Mouse (Mus musculus): Measurements from ENCODE around the gene Stk19. TPM values are rescaled to one million over a fixed set of nuclear protein-coding genes. Genes with fewer than 3 reads are reported as not detected.

The Stk19 gene
- 30.7 and 31.2 TPM in 2 replicates for polyA plus RNA-seq (2015; fragmentation: Nextera tagmentation; extraction: Ambion mirVana)

- Histone ChIP-seq H3K9me3 (ENCODE audit: control insufficient read depth, low read length) (no peaks in the 10 kb centered on the region), H3K27me3 (ENCODE audit: control insufficient read depth, insufficient read depth, low read depth, low read length) (no peaks in the 10 kb centered on the region), H3K4me1 (replicated peaks; ENCODE audit: control insufficient read depth, insufficient read depth, low read length) (peaks cover 15% of the 10 kb centered on the region), H3K36me3 (ENCODE audit: control insufficient read depth, insufficient read depth, low read length) (peaks cover 22% of the 10 kb centered on the region), H3K27ac (ENCODE audit: low read length) (peak within 1 kb of the TSS; percentile 70), H3K4me2 (ENCODE audit: low read depth, low read length) (peak within 1 kb of the TSS; percentile 96), H3K4me3 (ENCODE audit: low read length) (peak within 1 kb of the TSS; percentile 82), H3K9ac (ENCODE audit: low read length) (peak within 1 kb of the TSS; percentile 81)
- WGBS, result under 1% methylated on average over 40 of the region's 40 CpGs
- ATAC-seq (ENCODE audit: low read depth), result peak; percentile 95
Observed at GRCm38 (mm10) chr17:34836856-34837221, at the start of gene Stk19, which contains the start of gene Dxo. Gene Stk19 (minus strand): TSS chr17:34836945. Gene Dxo (plus strand): TSS chr17:34837019.

DNA sequence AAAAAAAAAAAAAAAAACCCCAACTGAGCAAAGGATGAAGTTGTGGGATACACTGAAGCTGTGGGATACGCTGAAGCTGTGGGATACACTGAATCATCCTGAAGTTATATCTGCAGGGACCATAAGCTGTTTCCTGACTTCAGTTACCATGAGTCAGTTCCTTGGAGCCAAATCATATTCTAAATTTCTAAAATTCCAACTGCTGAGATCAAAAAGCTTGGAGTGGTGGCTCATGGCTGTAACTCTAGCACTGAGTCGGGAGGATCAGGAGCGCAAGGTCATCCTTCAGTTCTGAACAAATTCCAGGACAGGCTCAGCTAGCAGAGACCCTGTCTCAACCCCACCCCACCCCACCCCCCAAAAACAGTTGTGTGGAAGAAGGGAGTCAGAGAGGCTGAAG is 48.9 kb upstream of the Stk19 start:
- no peaks in the 10 kb centered on the region for H3K36me3 ChIP-seq (ENCODE audit: control insufficient read depth, insufficient read depth, low read length)
- H3K9ac ChIP-seq (ENCODE audit: low read length), result no peak overlapping the region
- no peak for ATAC-seq (ENCODE audit: low read depth)

DNA sequence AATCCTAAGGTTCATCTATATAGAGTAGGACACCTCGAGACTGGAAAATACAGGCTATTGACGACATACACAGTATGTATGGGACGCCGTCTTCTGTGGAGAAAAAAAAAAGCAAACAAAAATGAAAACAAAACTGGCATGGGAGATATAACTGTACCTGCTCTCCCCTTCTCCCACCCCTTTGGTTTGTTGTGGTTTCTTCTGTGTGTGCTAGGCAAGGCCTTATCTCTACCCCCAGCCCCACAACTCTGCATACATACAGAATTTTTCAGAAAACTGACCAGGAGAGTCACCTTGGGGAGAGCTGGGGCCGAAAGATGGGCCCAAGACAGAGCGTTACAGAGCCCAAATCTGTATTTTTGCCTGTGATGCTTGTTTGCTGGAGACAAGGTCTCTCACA is 48.0 kb upstream of the Stk19 start:
- 85% methylated on average over 6 of the region's 6 CpGs for WGBS
- no peak for ATAC-seq (ENCODE audit: low read depth)
- no peaks in the 10 kb centered on the region for H3K9me3 ChIP-seq (ENCODE audit: control insufficient read depth, low read length)
- no peaks in the 10 kb centered on the region for H3K4me1 ChIP-seq (replicated peaks; ENCODE audit: control insufficient read depth, insufficient read depth, low read length)
- no peak overlapping the region for H3K4me2 ChIP-seq (ENCODE audit: low read depth, low read length)
- H3K4me3 ChIP-seq (ENCODE audit: low read length), result no peak overlapping the region
- H3K9ac ChIP-seq (ENCODE audit: low read length), result no peak overlapping the region
- no peaks in the 10 kb centered on the region for H3K27me3 ChIP-seq (ENCODE audit: control insufficient read depth, insufficient read depth, low read depth, low read length)
- no peak overlapping the region for H3K27ac ChIP-seq (ENCODE audit: low read length)
- no peaks in the 10 kb centered on the region for H3K36me3 ChIP-seq (ENCODE audit: control insufficient read depth, insufficient read depth, low read length)

More for the DNA sequence above, 48.9 kb upstream of the Stk19 start:
- Histone ChIP-seq H3K4me1 (replicated peaks; ENCODE audit: control insufficient read depth, insufficient read depth, low read length) (no peaks in the 10 kb centered on the region), H3K27ac (ENCODE audit: low read length) (no peak overlapping the region), H3K9me3 (ENCODE audit: control insufficient read depth, low read length) (no peaks in the 10 kb centered on the region), H3K4me3 (ENCODE audit: low read length) (no peak overlapping the region), H3K4me2 (ENCODE audit: low read depth, low read length) (no peak overlapping the region), H3K27me3 (ENCODE audit: control insufficient read depth, insufficient read depth, low read depth, low read length) (no peaks in the 10 kb centered on the region)
- WGBS, result 70% methylated on average over 3 of the region's 3 CpGs

- Histone ChIP-seq H3K4me3 (ENCODE audit: low read length) (no peak overlapping the region), H3K27me3 (ENCODE audit: control insufficient read depth, insufficient read depth, low read depth, low read length) (no peaks in the 10 kb centered on the region), H3K4me1 (replicated peaks; ENCODE audit: control insufficient read depth, insufficient read depth, low read length) (no peaks in the 10 kb centered on the region), H3K27ac (ENCODE audit: low read length) (no peak overlapping the region), H3K9ac (ENCODE audit: low read length) (no peak overlapping the region), H3K36me3 (ENCODE audit: control insufficient read depth, insufficient read depth, low read length) (no peaks in the 10 kb centered on the region), H3K9me3 (ENCODE audit: control insufficient read depth, low read length) (no peaks in the 10 kb centered on the region), H3K4me2 (ENCODE audit: low read depth, low read length) (no peak overlapping the region)
- no peak for ATAC-seq (ENCODE audit: low read depth)
- 73% methylated on average over 3 of the region's 3 CpGs for WGBS
Observed at GRCm38 (mm10) chr17:34883332-34883731, 46.6 kb upstream of the Stk19 start.

DNA sequence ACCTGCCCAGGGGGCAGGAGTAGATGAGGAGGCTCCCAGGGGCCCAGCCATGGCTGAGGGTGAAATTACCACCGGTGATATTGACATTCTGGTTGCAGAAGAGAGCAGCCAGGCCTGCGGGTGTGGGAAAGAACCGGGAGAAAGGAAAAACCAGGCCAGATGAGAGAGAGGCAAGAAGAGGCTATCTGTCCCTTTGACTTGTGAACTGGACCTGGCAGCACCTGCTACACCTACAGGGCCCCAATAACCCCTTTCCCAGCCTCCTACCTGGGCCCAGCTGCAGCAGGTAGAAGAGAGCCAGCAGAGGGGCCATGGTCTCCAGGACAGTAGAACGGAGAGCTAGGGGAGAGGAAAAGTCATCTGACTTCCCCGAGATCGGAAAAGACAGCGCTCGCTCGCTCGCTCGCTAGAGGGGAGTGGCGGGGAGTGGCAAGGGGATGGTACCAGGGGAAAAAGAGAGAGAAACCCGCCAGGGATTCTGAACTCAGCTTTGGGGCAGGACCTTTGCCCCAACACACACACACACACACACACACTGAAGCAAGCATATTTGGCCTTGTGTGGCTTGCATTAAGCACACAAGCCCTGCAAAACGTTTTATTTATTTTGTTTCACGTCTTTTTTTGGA is 45.1 kb upstream of the Stk19 start, which contains the start of gene Gm20547:
Gene Gm20547, minus strand, starts transcription at position 360 of the 628 bp plus-strand sequence.
- H3K4me1 ChIP-seq (replicated peaks; ENCODE audit: control insufficient read depth, insufficient read depth, low read length), result no peaks in the 10 kb centered on the region
- H3K4me3 ChIP-seq (ENCODE audit: low read length), result no peak within 1 kb of the TSS
- H3K9ac ChIP-seq (ENCODE audit: low read length), result no peak within 1 kb of the TSS
- no peaks in the 10 kb centered on the region for H3K27me3 ChIP-seq (ENCODE audit: control insufficient read depth, insufficient read depth, low read depth, low read length)
- no peaks in the 10 kb centered on the region for H3K9me3 ChIP-seq (ENCODE audit: control insufficient read depth, low read length)
- H3K27ac ChIP-seq (ENCODE audit: low read length), result no peak within 1 kb of the TSS
- 12% methylated on average over 15 of the region's 15 CpGs for WGBS
- no peak for ATAC-seq (ENCODE audit: low read depth)
- H3K36me3 ChIP-seq (ENCODE audit: control insufficient read depth, insufficient read depth, low read length), result no peaks in the 10 kb centered on the region
- H3K4me2 ChIP-seq (ENCODE audit: low read depth, low read length), result no peak within 1 kb of the TSS

DNA sequence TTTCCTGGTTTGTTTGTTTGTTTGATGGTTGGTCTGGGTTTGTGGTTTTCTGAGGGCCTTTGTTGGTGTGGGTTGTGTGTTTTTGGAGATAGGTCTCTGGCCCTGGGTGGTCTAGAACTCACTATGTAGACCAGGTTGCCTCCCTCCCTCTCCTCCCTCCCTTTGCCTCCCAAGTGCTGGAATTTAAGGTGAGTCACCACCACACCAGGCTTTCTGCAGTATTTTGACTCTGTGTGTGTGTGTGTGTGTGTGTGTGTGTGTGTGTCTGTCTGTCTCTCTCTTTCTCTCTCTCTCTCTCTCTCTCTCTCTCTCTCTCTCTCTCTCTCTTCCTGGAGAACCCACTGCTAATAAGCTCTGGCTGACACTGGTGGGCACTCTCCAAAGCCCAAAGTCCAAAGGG is 44.4 kb upstream of the Stk19 start:
- no peaks in the 10 kb centered on the region for H3K27me3 ChIP-seq (ENCODE audit: control insufficient read depth, insufficient read depth, low read depth, low read length)
- no peak overlapping the region for H3K27ac ChIP-seq (ENCODE audit: low read length)
- H3K9ac ChIP-seq (ENCODE audit: low read length), result no peak overlapping the region
- H3K9me3 ChIP-seq (ENCODE audit: control insufficient read depth, low read length), result no peaks in the 10 kb centered on the region
- no peaks in the 10 kb centered on the region for H3K4me1 ChIP-seq (replicated peaks; ENCODE audit: control insufficient read depth, insufficient read depth, low read length)
- no peak overlapping the region for H3K4me2 ChIP-seq (ENCODE audit: low read depth, low read length)
- ATAC-seq (ENCODE audit: low read depth), result no peak
- H3K36me3 ChIP-seq (ENCODE audit: control insufficient read depth, insufficient read depth, low read length), result no peaks in the 10 kb centered on the region
- no peak overlapping the region for H3K4me3 ChIP-seq (ENCODE audit: low read length)

- Histone ChIP-seq H3K27ac (ENCODE audit: low read length) (no peak within 1 kb of the TSS), H3K9me3 (ENCODE audit: control insufficient read depth, low read length) (no peaks in the 10 kb centered on the region), H3K4me2 (ENCODE audit: low read depth, low read length) (no peak within 1 kb of the TSS), H3K4me1 (replicated peaks; ENCODE audit: control insufficient read depth, insufficient read depth, low read length) (no peaks in the 10 kb centered on the region), H3K4me3 (ENCODE audit: low read length) (no peak within 1 kb of the TSS), H3K9ac (ENCODE audit: low read length) (no peak within 1 kb of the TSS), H3K36me3 (ENCODE audit: control insufficient read depth, insufficient read depth, low read length) (no peaks in the 10 kb centered on the region), H3K27me3 (ENCODE audit: control insufficient read depth, insufficient read depth, low read depth, low read length) (no peaks in the 10 kb centered on the region)
- 44% methylated on average over 11 of the region's 11 CpGs for WGBS
- no peak for ATAC-seq (ENCODE audit: low read depth)
Observed at GRCm38 (mm10) chr17:34879336-34879879, 42.7 kb upstream of the Stk19 start, which contains the start of gene Zbtb12. Gene Zbtb12 (plus strand): TSS chr17:34879483.

GRCm38 (mm10) chr17:34874321-34874720 is 37.6 kb upstream of the Stk19 start:
- no peaks in the 10 kb centered on the region for H3K4me1 ChIP-seq (replicated peaks; ENCODE audit: control insufficient read depth, insufficient read depth, low read length)
- H3K4me2 ChIP-seq (ENCODE audit: low read depth, low read length), result no peak overlapping the region
- H3K27ac ChIP-seq (ENCODE audit: low read length), result no peak overlapping the region
- no peaks in the 10 kb centered on the region for H3K36me3 ChIP-seq (ENCODE audit: control insufficient read depth, insufficient read depth, low read length)
- no peaks in the 10 kb centered on the region for H3K27me3 ChIP-seq (ENCODE audit: control insufficient read depth, insufficient read depth, low read depth, low read length)
- ATAC-seq (ENCODE audit: low read depth), result no peak
- H3K9ac ChIP-seq (ENCODE audit: low read length), result no peak overlapping the region
- H3K4me3 ChIP-seq (ENCODE audit: low read length), result no peak overlapping the region
- WGBS, result 82% methylated on average over 6 of the region's 6 CpGs
- no peaks in the 10 kb centered on the region for H3K9me3 ChIP-seq (ENCODE audit: control insufficient read depth, low read length)

GRCm38 (mm10) chr17:34865981-34866380 is 29.2 kb upstream of the Stk19 start:
- Histone ChIP-seq H3K9ac (ENCODE audit: low read length) (no peak overlapping the region), H3K4me2 (ENCODE audit: low read depth, low read length) (no peak overlapping the region), H3K9me3 (ENCODE audit: control insufficient read depth, low read length) (no peaks in the 10 kb centered on the region), H3K27me3 (ENCODE audit: control insufficient read depth, insufficient read depth, low read depth, low read length) (no peaks in the 10 kb centered on the region), H3K27ac (ENCODE audit: low read length) (no peak overlapping the region), H3K36me3 (ENCODE audit: control insufficient read depth, insufficient read depth, low read length) (no peaks in the 10 kb centered on the region), H3K4me3 (ENCODE audit: low read length) (no peak overlapping the region), H3K4me1 (replicated peaks; ENCODE audit: control insufficient read depth, insufficient read depth, low read length) (no peaks in the 10 kb centered on the region)
- 48% methylated on average over 7 of the region's 7 CpGs for WGBS
- ATAC-seq (ENCODE audit: low read depth), result no peak

Measured in lung, embryonic 16.5 days (tissue).